In the genomic region with DNA sequence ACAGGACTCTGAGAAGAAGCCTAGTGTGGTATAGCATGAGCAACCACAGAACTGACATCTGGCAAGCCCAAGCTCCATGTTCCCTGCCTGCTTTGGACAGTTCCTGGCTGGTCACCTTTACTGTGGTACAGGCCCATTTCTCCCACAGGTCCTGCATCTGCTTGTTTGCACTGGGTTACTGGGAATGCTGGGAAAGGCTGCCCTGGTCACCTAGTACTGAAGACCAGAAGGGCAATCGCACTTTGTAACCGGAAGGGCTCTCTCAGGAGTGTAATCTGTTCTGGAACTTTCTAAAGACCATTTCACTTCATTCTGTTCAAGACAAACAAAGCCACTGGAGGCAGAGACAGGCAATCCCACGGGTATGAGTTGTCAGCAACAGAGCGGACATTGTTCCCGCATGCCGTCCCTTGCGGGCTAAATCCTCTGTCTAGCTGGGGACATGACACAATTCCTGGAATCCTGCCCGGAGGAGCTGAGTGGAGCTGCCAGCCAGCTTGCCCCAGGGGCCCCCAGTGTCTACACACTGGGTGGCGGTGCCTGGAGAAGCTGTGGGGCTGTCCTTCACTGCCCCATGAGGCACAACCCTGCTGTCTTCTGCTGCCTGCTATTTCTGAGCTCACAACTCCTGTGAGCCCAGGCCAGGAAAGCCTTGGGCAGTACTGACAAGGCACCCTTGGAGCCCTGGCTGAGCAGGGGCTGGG, we compare ENCODE assay signal across 9 mouse cellular contexts. TPM values are rescaled to one million over a fixed set of nuclear protein-coding genes. Genes with fewer than 3 reads are reported as not detected.
DNase-seq lines count a peak whose midpoint lies in the region; ATAC-seq and TF ChIP-seq lines count a peak whose summit lies in the region.
"Had no signal": no experiment of that assay in that cellular context is flagged by ENCODE, and none has a peak within 500 bp of the region (broad histone marks: within the 10 kb centered on the region; RNA-seq: fewer than 3 reads in every experiment).

No protein-coding gene starts in this region.

- no peak overlapping the region for H3K4me3 ChIP-seq in forebrain, postnatal 0 days (ENCODE audit: low read depth, low read length)
- H3K4me3 ChIP-seq in hindbrain, embryonic 12.5 days, result no peak overlapping the region
- no peak overlapping the region for H3K4me3 ChIP-seq in midbrain, postnatal 0 days (ENCODE audit: low read depth, low read length)
- no peak overlapping the region for H3K4me3 ChIP-seq in thymus, adult 2 months (ENCODE audit: control insufficient read depth, insufficient read depth, low read length)
- H3K4me3 ChIP-seq: limb, embryonic 15.5 days had no signal

- DNase-seq in NIH3T3 (ENCODE audit: low read depth), result peak; percentile 54
- peak; percentile 90 for DNase-seq in brain, adult 2 months (ENCODE audit: low read depth, low spot score)
- DNase-seq in forebrain, postnatal 0 days, result peak; percentile 69
- peak; percentile 10 to 39 for DNase-seq in left cerebral cortex, adult 8-10 months (ENCODE audit: low spot score in 2 of 2)
- peak; percentile 82 for DNase-seq in midbrain, postnatal 0 days (ENCODE audit: low spot score)
- DNase-seq in thymus, adult 2 months, result no peak

- H3K9ac ChIP-seq in forebrain, postnatal 0 days, result no peak overlapping the region
- H3K9ac ChIP-seq in hindbrain, embryonic 12.5 days, result no peak overlapping the region
- no peak overlapping the region for H3K9ac ChIP-seq in midbrain, postnatal 0 days (replicated peaks; ENCODE audit: low read length, poor library complexity, severe bottlenecking)
- H3K9ac ChIP-seq: limb, embryonic 15.5 days had no signal

- ATAC-seq in forebrain, postnatal 0 days, result peak; percentile 87
- peak; percentile 88 for ATAC-seq in hindbrain, embryonic 12.5 days (ENCODE audit: low FRiP score)
- peak; percentile 86 for ATAC-seq in midbrain, postnatal 0 days (ENCODE audit: low FRiP score)
- no peak for ATAC-seq in megakaryocyte progenitor cell, adult 5-6 weeks (replicated peaks; ENCODE audit: poor library complexity)

- no peak overlapping the region for H3K4me2 ChIP-seq in forebrain, postnatal 0 days (ENCODE audit: low read depth)
- H3K4me2 ChIP-seq in hindbrain, embryonic 12.5 days (replicated peaks), result no peak overlapping the region
- no peak overlapping the region for H3K4me2 ChIP-seq in midbrain, postnatal 0 days (ENCODE audit: low read depth, low read length, poor library complexity, severe bottlenecking)
- H3K4me2 ChIP-seq: limb, embryonic 15.5 days had no signal

- no peak for TF ChIP-seq CTCF in forebrain, postnatal 0 days (IDR thresholded peaks at IDR 0.05; ENCODE audit: low read depth)
- no peak for TF ChIP-seq CTCF in midbrain, postnatal 0 days (IDR thresholded peaks at IDR 0.05)
- TF ChIP-seq CTCF in thymus, adult 2 months (IDR thresholded peaks at IDR 0.05; ENCODE audit: borderline replicate concordance, control insufficient read depth, extremely low read depth, insufficient read depth, low read length, poor library complexity), result no peak

- H3K27ac ChIP-seq in forebrain, postnatal 0 days (ENCODE audit: low read depth, low read length), result peak overlapping the region; percentile 57
- H3K27ac ChIP-seq in hindbrain, embryonic 12.5 days, result peak overlapping the region; percentile 71
- 0 out of 2 replicates have a peak overlapping the region, but pooled peaks have one; percentile 18 for H3K27ac ChIP-seq in midbrain, postnatal 0 days (ENCODE audit: low read depth, low read length)
- no peak overlapping the region for H3K27ac ChIP-seq in thymus, adult 2 months (ENCODE audit: control insufficient read depth, insufficient read depth, low read length)
- H3K27ac ChIP-seq: limb, embryonic 15.5 days had no signal

- H3K9me3 ChIP-seq in forebrain, postnatal 0 days (ENCODE audit: low read length), result no peaks in the 10 kb centered on the region
- H3K9me3 ChIP-seq in hindbrain, embryonic 12.5 days (replicated peaks), result no peaks in the 10 kb centered on the region
- no peaks in the 10 kb centered on the region for H3K9me3 ChIP-seq in midbrain, postnatal 0 days (ENCODE audit: low read length)
- H3K9me3 ChIP-seq: limb, embryonic 15.5 days had no signal

- no peaks in the 10 kb centered on the region for H3K27me3 ChIP-seq in forebrain, postnatal 0 days (ENCODE audit: insufficient read depth, low read length)
- H3K27me3 ChIP-seq in hindbrain, embryonic 12.5 days, result no peaks in the 10 kb centered on the region
- H3K27me3 ChIP-seq in midbrain, postnatal 0 days (ENCODE audit: insufficient read depth, low read length), result no peaks in the 10 kb centered on the region
- no peaks in the 10 kb centered on the region for H3K27me3 ChIP-seq in thymus, adult 2 months (ENCODE audit: control insufficient read depth, insufficient read depth, low read length)
- H3K27me3 ChIP-seq: limb, embryonic 15.5 days had no signal

- H3K36me3 ChIP-seq in forebrain, postnatal 0 days (ENCODE audit: insufficient read depth), result no peaks in the 10 kb centered on the region
- H3K36me3 ChIP-seq in hindbrain, embryonic 12.5 days, result no peaks in the 10 kb centered on the region
- no peaks in the 10 kb centered on the region for H3K36me3 ChIP-seq in midbrain, postnatal 0 days (ENCODE audit: insufficient read depth, low read length)
- H3K36me3 ChIP-seq in thymus, adult 2 months (ENCODE audit: control insufficient read depth, insufficient read depth, low read length), result no peaks in the 10 kb centered on the region
- H3K36me3 ChIP-seq: limb, embryonic 15.5 days had no signal

- no peak for TF ChIP-seq POLR2A in thymus, adult 2 months (IDR thresholded peaks at IDR 0.05; ENCODE audit: control insufficient read depth, extremely low read depth, insufficient read depth, low read length, poor library complexity)

- WGBS in forebrain, postnatal 0 days, result 16% methylated on average over 9 of the region's 9 CpGs
- WGBS in hindbrain, embryonic 12.5 days, result 38% methylated on average over 9 of the region's 9 CpGs
- WGBS in midbrain, postnatal 0 days, result 33% methylated on average over 9 of the region's 9 CpGs
- WGBS in thymus, adult 2 months, result 72% methylated on average over 9 of the region's 9 CpGs

- H3K4me1 ChIP-seq in forebrain, postnatal 0 days (ENCODE audit: insufficient read depth), result peaks cover 8% of the 10 kb centered on the region; the same call in 1 of the 2 replicates
- H3K4me1 ChIP-seq in hindbrain, embryonic 12.5 days, result peaks cover 11% of the 10 kb centered on the region
- H3K4me1 ChIP-seq in midbrain, postnatal 0 days (ENCODE audit: insufficient read depth, low read length), result no peaks in the 10 kb centered on the region
- H3K4me1 ChIP-seq in thymus, adult 2 months (replicated peaks; ENCODE audit: control insufficient read depth, insufficient read depth, low read length), result no peaks in the 10 kb centered on the region
- H3K4me1 ChIP-seq: limb, embryonic 15.5 days had no signal

RNA-seq across cellular contexts. Expression of gene Shank2, which starts 36.4 kb away (rescaled TPM):
- total RNA-seq in forebrain, postnatal 0 days (2014; rRNA removed), result 27.0 and 29.0 TPM in 2 replicates
- polyA plus RNA-seq in forebrain, postnatal 0 days (2015; fragmentation: Nextera tagmentation; extraction: Ambion mirVana), result 4.9 and 8.8 TPM in 2 replicates
- 3.3 and 3.7 TPM in 2 replicates for polyA plus RNA-seq in hindbrain, embryonic 12.5 days (2016; fragmentation: Nextera tagmentation; extraction: Ambion mirVana)
- total RNA-seq in left cerebral cortex, adult 8-10 months (2022), result 100 to 1,000 TPM; 108 to 123 (median 112) TPM
- 32.5 and 32.6 TPM in 2 replicates for total RNA-seq in midbrain, postnatal 0 days (2014; rRNA removed)
- polyA plus RNA-seq in midbrain, postnatal 0 days (2015; fragmentation: Nextera tagmentation; extraction: Ambion mirVana), result 7.7 and 9.3 TPM in 2 replicates
- total RNA-seq in megakaryocyte progenitor cell, adult 5-6 weeks (2015), result not detected in 2 replicates
- not detected in 2 replicates for total RNA-seq in megakaryocyte progenitor cell, adult 5-6 weeks (2017)
- polyA plus RNA-seq in thymus, adult 2 months (2012; rRNA removed), result 1.8 and 2.8 TPM in 2 replicates

Comparison
In these comparisons a context has a peak if more than half of its experiments do, and no peak if none do; other contexts are left out.
1. RNA of gene Shank2, which starts 36.4 kb away (total RNA-seq): 108 to 123 TPM in left cerebral cortex, adult 8-10 months, 32.5 to 32.6 TPM in midbrain, postnatal 0 days and 27.0 to 29.0 TPM in forebrain, postnatal 0 days; not detected in megakaryocyte progenitor cell, adult 5-6 weeks; every median in the first group is over 10 times any median in the second.